ENCODE assay signal across 30 mouse cellular contexts in genomic region chr2:170461652-170462051, GRCm38 (mm10). TPM values are rescaled to one million over a fixed set of nuclear protein-coding genes. Genes with fewer than 3 reads are reported as not detected.
A peak's percentile ranks its signal among the peaks of the same experiment; 100 is the strongest.
DNase-seq lines count a peak whose midpoint lies in the region; ATAC-seq and TF ChIP-seq lines count a peak whose summit lies in the region.
"Had no signal": no experiment of that assay in that cellular context is flagged by ENCODE, and none has a peak within 500 bp of the region (broad histone marks: within the 10 kb centered on the region; RNA-seq: fewer than 3 reads in every experiment).

No protein-coding gene starts in this region.

- no peak for TF ChIP-seq CTCF in kidney, postnatal 0 days (IDR thresholded peaks at IDR 0.05; ENCODE audit: low read depth)

- no peaks in the 10 kb centered on the region; the same call in 1 of the 2 replicates for H3K27me3 ChIP-seq in kidney, embryonic 14.5 days (ENCODE audit: control insufficient read depth, insufficient read depth, low read length)
- H3K27me3 ChIP-seq in intestine, embryonic 16.5 days (replicated peaks; ENCODE audit: control insufficient read depth, insufficient read depth, low read length), result no peaks in the 10 kb centered on the region
- no peaks in the 10 kb centered on the region for H3K27me3 ChIP-seq in kidney, postnatal 0 days (ENCODE audit: insufficient read depth, low read length)
- H3K27me3 ChIP-seq: embryonic facial prominence, embryonic 13.5 days had no signal

- H3K9me3 ChIP-seq in kidney, embryonic 14.5 days (ENCODE audit: control insufficient read depth, low read length), result no peaks in the 10 kb centered on the region
- no peaks in the 10 kb centered on the region for H3K9me3 ChIP-seq in intestine, embryonic 16.5 days (ENCODE audit: control insufficient read depth, low read length)
- no peaks in the 10 kb centered on the region for H3K9me3 ChIP-seq in kidney, postnatal 0 days (replicated peaks; ENCODE audit: low read length)
- H3K9me3 ChIP-seq: embryonic facial prominence, embryonic 13.5 days; limb, embryonic 10.5 days; midbrain, embryonic 12.5 days had no signal

- no peak overlapping the region for H3K4me2 ChIP-seq in kidney, embryonic 14.5 days (replicated peaks; ENCODE audit: low read depth, low read length)
- no peak overlapping the region for H3K4me2 ChIP-seq in intestine, embryonic 16.5 days (ENCODE audit: low read depth, low read length)
- no peak overlapping the region for H3K4me2 ChIP-seq in kidney, postnatal 0 days (ENCODE audit: low read length)
- H3K4me2 ChIP-seq: embryonic facial prominence, embryonic 13.5 days; hindbrain, embryonic 14.5 days; midbrain, embryonic 12.5 days had no signal

- no peak overlapping the region for H3K4me3 ChIP-seq in kidney, embryonic 14.5 days (ENCODE audit: low read length)
- H3K4me3 ChIP-seq in intestine, embryonic 16.5 days (ENCODE audit: low read length), result no peak overlapping the region
- H3K4me3 ChIP-seq in kidney, postnatal 0 days (replicated peaks; ENCODE audit: low read depth, low read length), result no peak overlapping the region
- H3K4me3 ChIP-seq: embryonic facial prominence, embryonic 13.5 days; limb, embryonic 10.5 days; midbrain, embryonic 12.5 days had no signal

- no peaks in the 10 kb centered on the region for H3K4me1 ChIP-seq in kidney, embryonic 14.5 days (ENCODE audit: control insufficient read depth, insufficient read depth, low read length)
- H3K4me1 ChIP-seq in intestine, embryonic 16.5 days (ENCODE audit: control insufficient read depth, insufficient read depth, low read length), result peaks cover 9% of the 10 kb centered on the region; the same call in 1 of the 2 replicates
- no peaks in the 10 kb centered on the region for H3K4me1 ChIP-seq in kidney, postnatal 0 days (replicated peaks; ENCODE audit: insufficient read depth, low read length)
- H3K4me1 ChIP-seq: embryonic facial prominence, embryonic 13.5 days had no signal

- 54% methylated on average over 7 of the region's 7 CpGs for WGBS in kidney, embryonic 14.5 days
- 49% methylated on average over 7 of the region's 7 CpGs for whole genome bisulfite sequencing in intestine, embryonic 16.5 days
- 45% methylated on average over 7 of the region's 7 CpGs for WGBS in kidney, postnatal 0 days

- no peak overlapping the region for H3K9ac ChIP-seq in kidney, embryonic 14.5 days (ENCODE audit: low read depth, low read length)
- no peak overlapping the region for H3K9ac ChIP-seq in intestine, embryonic 16.5 days (ENCODE audit: low read depth, low read length)
- H3K9ac ChIP-seq in kidney, postnatal 0 days (ENCODE audit: low read depth, low read length), result no peak overlapping the region
- H3K9ac ChIP-seq: embryonic facial prominence, embryonic 13.5 days; hindbrain, embryonic 14.5 days; liver, postnatal 0 days; midbrain, embryonic 12.5 days had no signal

- H3K36me3 ChIP-seq in kidney, embryonic 14.5 days (ENCODE audit: control insufficient read depth, insufficient read depth, low read length), result no peaks in the 10 kb centered on the region
- no peaks in the 10 kb centered on the region for H3K36me3 ChIP-seq in intestine, embryonic 16.5 days (ENCODE audit: control insufficient read depth, insufficient read depth, low read length)
- no peaks in the 10 kb centered on the region for H3K36me3 ChIP-seq in kidney, postnatal 0 days (ENCODE audit: insufficient read depth, low read length)
- H3K36me3 ChIP-seq: embryonic facial prominence, embryonic 13.5 days; limb, embryonic 10.5 days; midbrain, embryonic 12.5 days had no signal

- peak; percentile 81 for DNase-seq in kidney, adult 11 months
- no peak for DNase-seq in kidney, postnatal 0 days (ENCODE audit: low spot score)
- DNase-seq in urinary bladder, postnatal 14 days (ENCODE audit: low spot score), result no peak
- no peak for DNase-seq in layer of hippocampus, adult 8-10 months (ENCODE audit: low spot score in 2 of 2)
- no peak for DNase-seq in urinary bladder, adult 2 months (ENCODE audit: low spot score)
- DNase-seq: adrenal gland, postnatal 14 days; cerebellum, adult 2 months; cerebellum, postnatal 25 days; gastrocnemius, postnatal 25 days; heart, postnatal 36 days; liver; liver, postnatal 0 days; right cerebral cortex, postnatal 14 days; thymus, adult 2 months; thymus, postnatal 4 days had no signal

- no peak overlapping the region for H3K27ac ChIP-seq in kidney, embryonic 14.5 days (ENCODE audit: low read depth, low read length)
- H3K27ac ChIP-seq in intestine, embryonic 16.5 days (ENCODE audit: low read length), result no peak overlapping the region
- H3K27ac ChIP-seq in kidney, postnatal 0 days, result peak overlapping the region; percentile 42; the same call in 1 of the 2 replicates
- H3K27ac ChIP-seq: embryonic facial prominence, embryonic 13.5 days; hindbrain, embryonic 14.5 days; limb, embryonic 10.5 days; macrophage; midbrain, embryonic 12.5 days; stomach, postnatal 0 days had no signal

- ATAC-seq in kidney, embryonic 14.5 days (ENCODE audit: low FRiP score, low TSS enrichment), result no peak
- peak; percentile 67 for ATAC-seq in intestine, embryonic 16.5 days
- peak; percentile 53; the same call in 1 of the 2 replicates for ATAC-seq in kidney, postnatal 0 days (replicated peaks; ENCODE audit: low FRiP score, low read depth)
- ATAC-seq in megakaryocyte, adult 5-6 weeks (ENCODE audit: poor library complexity, severe bottlenecking), result peak; percentile 54; the same call in 1 of the 2 replicates
- ATAC-seq: forebrain, embryonic 14.5 days; liver, postnatal 0 days; lung, postnatal 0 days had no signal

RNA-seq across cellular contexts. Expression of gene Bcas1, which starts 34.0 kb away (rescaled TPM):
- polyA plus RNA-seq in kidney, embryonic 14.5 days (2014; fragmentation: Nextera tagmentation; extraction: Ambion mirVana), result 0.64 TPM in 1 of 2 replicates, not detected in the other
- polyA plus RNA-seq in intestine, embryonic 16.5 days (2015; fragmentation: Nextera tagmentation; extraction: Ambion mirVana), result 9.5 and 12.1 TPM in 2 replicates
- polyA plus RNA-seq in kidney, postnatal 0 days (2015; fragmentation: Nextera tagmentation; extraction: Ambion mirVana), result 0.61 and 0.94 TPM in 2 replicates
- 0.27 TPM in 1 of 2 replicates, not detected in the other for total RNA-seq in megakaryocyte, adult 5-6 weeks (2015)
- total RNA-seq in megakaryocyte, adult 5-6 weeks (2017), result not detected in 2 replicates
- total RNA-seq in layer of hippocampus, adult 8-10 months (2022), result 100 to 1,000 TPM in 1 of 4 experiments, 10 to 100 TPM in 3; 80.7 to 107 (median 88.1) TPM
- 6.9 and 7.5 TPM in 2 replicates for polyA plus RNA-seq in urinary bladder, adult 2 months (2012; rRNA removed)
- total RNA-seq: heart, postnatal 36 days had no signal
- polyA plus RNA-seq: macrophage had no signal

RNA-seq across cellular contexts. Expression of gene Pfdn4, which starts 34.6 kb away (rescaled TPM):
- 102 and 154 TPM in 2 replicates for polyA plus RNA-seq in kidney, embryonic 14.5 days (2014; fragmentation: Nextera tagmentation; extraction: Ambion mirVana)
- 46.6 and 48.5 TPM in 2 replicates for polyA plus RNA-seq in intestine, embryonic 16.5 days (2015; fragmentation: Nextera tagmentation; extraction: Ambion mirVana)
- polyA plus RNA-seq in kidney, postnatal 0 days (2015; fragmentation: Nextera tagmentation; extraction: Ambion mirVana), result 105 and 113 TPM in 2 replicates
- total RNA-seq in megakaryocyte, adult 5-6 weeks (2015), result 44.2 and 51.0 TPM in 2 replicates
- 67.5 and 93.4 TPM in 2 replicates for total RNA-seq in megakaryocyte, adult 5-6 weeks (2017)
- 10 to 100 TPM; 23.8 to 34.6 (median 28.4) TPM for total RNA-seq in layer of hippocampus, adult 8-10 months (2022)
- polyA plus RNA-seq in urinary bladder, adult 2 months (2012; rRNA removed), result 24.3 and 31.9 TPM in 2 replicates

RNA-seq across cellular contexts. Expression of gene Cyp24a1, which starts 35.3 kb away (rescaled TPM):
- polyA plus RNA-seq in kidney, embryonic 14.5 days (2014; fragmentation: Nextera tagmentation; extraction: Ambion mirVana), result 0.09 and 0.23 TPM in 2 replicates
- polyA plus RNA-seq in intestine, embryonic 16.5 days (2015; fragmentation: Nextera tagmentation; extraction: Ambion mirVana), result not detected in 2 replicates
- polyA plus RNA-seq in kidney, postnatal 0 days (2015; fragmentation: Nextera tagmentation; extraction: Ambion mirVana), result 7.4 TPM in 2 replicates
- not detected in 2 replicates for total RNA-seq in megakaryocyte, adult 5-6 weeks (2015)
- total RNA-seq in megakaryocyte, adult 5-6 weeks (2017), result not detected in 2 replicates
- total RNA-seq in layer of hippocampus, adult 8-10 months (2022), result under 1 TPM in 1 of 4 experiments, not detected in 3; 0.11 TPM
- polyA plus RNA-seq in urinary bladder, adult 2 months (2012; rRNA removed), result not detected in 2 replicates
- total RNA-seq: adrenal gland, postnatal 14 days; gastrocnemius, postnatal 25 days; heart, adult 8-10 months; heart, postnatal 36 days; layer of hippocampus, postnatal 14 days had no signal
- polyA plus RNA-seq: embryonic facial prominence, embryonic 13.5 days; forebrain, embryonic 14.5 days; heart, embryonic 14.5 days; intestine, embryonic 14.5 days; limb, embryonic 10.5 days; liver, postnatal 0 days; lung, postnatal 0 days; macrophage; stomach, postnatal 0 days had no signal
